Mouse (Mus musculus): ENCODE data around the gene Lpp.

The Lpp gene

GRCm38 (mm10) chr16:24891453-24891852 is 498.1 kb downstream of the Lpp start:
- DNase-seq: peak; percentile 85

DNA sequence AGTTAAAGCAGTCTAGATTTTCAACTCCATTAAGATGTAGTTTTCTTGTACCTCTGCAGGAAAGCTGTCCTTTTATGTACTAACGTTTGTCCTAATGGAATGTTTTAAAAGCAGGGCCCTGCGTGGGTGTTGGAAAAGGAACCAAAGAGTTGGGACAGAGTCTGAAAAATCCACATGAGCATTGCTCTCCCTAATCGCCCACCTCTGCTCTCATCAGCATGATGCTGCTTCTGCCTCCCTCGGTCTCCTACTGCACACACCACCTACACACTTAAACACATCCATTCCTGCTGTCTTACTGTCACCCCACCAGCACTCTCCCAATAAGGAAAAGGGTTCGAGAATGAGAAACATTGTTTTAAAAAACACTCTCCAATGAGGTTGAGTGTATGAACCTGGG is 501.9 kb downstream of the Lpp start:
- DNase-seq: no peak

DNA sequence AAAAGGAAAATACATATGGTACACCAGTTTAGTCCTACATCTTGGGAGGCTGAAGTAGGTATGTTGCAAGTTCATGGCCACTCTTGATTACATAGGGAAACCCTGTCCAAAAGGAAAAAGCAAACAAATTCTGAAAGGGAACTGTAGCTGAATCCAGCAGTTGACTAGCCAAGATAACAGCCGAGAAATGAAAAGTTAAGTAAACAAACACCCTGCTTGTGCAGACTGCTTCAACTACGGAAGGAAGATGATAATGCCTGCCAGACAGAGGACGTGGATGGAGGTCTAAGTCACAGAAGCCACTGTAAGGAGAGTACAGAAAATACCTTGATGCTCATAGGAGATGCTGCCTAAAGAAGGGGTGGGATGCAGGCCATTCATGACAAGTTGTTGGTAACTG is 504.3 kb downstream of the Lpp start:
- peak; percentile 36 for DNase-seq

GRCm38 (mm10) chr16:24900241-24900796 is 507.0 kb downstream of the Lpp start:
- no peak for DNase-seq

GRCm38 (mm10) chr16:24901139-24901859 is 508.0 kb downstream of the Lpp start:
- no peak for DNase-seq

DNA sequence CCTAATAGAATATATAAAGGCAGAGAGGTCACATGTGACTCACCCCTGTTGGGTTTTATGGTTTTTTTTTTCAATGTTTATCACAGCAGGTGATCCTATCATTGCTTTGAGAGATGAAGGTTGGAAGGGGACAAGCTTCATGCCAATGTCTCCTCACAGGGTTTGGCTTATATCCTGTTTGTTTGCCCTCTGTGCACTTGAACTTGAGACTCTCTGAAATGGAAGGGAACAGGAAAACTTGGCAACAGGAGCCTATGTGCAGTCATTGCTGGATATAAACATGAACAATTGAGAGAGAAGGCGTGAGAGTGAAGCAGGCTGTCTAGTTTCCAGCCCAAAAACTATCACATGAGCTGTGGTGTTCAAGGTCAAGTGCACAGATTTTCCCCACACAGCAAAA is 508.8 kb downstream of the Lpp start:
- DNase-seq: no peak

DNA sequence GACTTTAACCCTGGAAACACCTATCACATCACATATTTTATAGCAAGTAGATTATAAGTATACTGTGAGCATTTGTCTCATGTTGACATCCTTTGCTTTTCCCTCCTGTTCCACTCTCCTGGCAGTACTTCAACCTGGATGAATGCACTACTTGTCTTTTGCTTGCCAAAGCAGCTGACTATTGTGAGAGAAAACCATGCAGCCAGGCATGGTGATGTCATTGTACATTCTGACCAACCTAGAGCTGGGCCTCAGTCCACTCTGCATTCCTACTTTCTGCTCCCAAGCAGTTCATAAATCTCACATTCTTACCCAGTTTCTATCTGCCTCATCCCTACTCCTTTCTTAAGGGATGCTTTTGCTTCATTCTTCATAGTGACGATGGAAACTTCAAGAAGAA is 515.6 kb downstream of the Lpp start:
- peak; percentile 35 for DNase-seq

DNA sequence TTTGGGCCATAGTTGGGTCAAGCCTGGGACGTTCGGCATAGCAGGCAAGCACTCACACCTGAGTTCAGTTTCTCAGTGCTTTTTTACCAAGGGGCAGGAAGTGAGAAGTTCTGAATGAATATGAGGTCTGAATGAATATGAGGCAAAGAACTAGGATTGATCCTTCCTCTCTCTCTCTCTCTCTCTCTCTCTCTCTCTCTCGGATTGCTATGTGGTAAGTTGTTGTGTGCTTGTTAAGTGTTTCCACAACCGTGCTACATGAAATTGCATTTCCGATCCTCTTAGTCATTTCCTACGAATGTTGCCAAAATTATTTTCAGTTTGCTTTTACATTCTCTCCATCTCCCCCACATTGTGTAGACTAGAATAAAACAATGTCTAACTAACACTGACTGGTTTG is 517.0 kb downstream of the Lpp start:
- no peak for DNase-seq

DNA sequence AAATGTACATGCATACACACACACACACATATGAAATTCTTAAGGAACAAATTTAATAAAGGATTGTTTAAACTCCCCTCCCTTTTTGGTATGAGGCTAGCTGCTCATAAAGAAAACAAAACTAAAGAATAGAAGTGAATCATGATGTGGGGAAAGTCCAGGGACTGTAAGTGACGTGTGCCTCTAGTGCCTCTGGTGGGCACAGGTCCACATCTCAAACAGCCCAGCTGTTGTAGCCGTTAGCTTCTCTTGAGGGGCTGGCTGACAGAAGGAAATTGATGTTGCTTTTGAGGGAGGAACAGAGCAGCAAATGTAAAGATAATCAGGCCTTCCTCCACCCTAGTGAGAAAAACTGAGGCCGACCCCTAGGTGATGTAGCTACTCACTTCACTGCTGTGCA is 517.5 kb downstream of the Lpp start:
- DNase-seq: peak; percentile 35

GRCm38 (mm10) chr16:24912381-24912780 is 519.1 kb downstream of the Lpp start:
- no peak for DNase-seq

DNA sequence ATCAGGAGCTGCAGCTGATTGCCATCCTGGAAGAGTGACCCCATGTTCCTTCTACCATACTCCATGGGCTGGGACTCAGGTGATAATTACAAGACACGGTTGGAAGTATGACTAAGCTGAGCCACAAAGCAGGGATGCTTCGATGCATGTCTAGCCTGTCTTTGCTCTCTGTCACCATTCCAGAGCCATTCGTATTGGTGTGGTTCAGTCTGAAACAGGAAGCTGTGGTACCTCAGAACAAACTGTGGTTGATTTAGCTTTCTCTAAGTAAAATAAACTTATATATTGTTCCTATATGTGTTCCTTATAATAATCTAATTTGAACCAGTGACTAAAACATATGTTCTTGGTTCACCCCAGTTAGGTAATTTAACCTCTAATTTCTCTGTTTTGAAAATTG is 519.7 kb downstream of the Lpp start:
- DNase-seq: no peak

DNA sequence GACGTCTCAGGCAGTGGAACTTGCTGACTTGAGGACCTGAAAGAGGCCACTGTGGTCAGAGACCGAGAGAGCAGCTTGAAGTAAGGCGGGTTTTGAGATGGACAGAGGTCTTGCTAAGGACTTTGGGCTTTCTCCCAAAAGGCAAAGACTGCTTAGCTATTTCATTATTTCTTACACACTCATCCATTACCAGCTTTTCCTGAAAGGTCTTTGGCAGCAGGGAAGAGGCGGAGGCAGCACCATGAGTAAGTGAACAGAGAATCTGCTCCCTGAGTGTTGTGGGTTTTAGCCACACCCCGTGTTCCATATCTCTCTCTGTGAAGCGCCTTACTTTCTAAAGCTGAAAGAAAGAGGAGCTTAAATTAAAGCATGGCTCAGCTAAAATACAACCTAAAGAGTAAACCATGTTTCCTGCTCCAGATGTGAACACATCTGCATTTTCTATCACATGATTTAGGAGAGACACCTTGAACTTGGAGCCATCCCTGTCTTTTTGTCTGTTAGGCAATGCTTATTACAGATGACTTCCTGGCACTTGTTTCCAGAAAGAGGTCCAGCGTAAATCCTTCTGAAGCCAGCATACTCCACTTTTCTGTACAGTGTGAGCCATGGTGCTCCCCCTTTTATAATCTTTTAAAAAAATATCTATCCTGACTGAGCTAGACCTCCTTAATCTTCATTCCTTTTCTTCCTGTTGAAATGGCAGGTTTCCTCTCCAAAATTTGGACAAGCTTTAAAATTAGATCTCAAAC is 520.5 kb downstream of the Lpp start:
- peak; percentile 57 for DNase-seq

DNA sequence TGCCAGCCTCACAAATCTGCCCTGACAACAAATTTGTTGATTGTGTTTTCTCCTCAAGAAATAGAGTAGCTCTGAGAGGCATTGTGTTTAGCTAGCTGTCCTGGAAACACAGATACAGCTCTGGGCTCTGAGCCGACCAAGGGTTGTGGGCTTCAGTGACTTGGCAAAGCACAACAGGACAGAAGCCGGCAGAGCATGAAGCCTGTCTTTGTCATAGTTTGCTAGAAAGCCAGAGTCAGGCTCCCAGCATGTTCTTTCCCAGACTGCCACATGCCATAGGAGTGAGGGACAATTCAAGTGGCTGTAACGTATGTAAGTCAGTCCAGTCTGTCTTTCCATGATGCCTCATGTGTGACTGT is 521.1 kb downstream of the Lpp start:
- peak; percentile 34 for DNase-seq

GRCm38 (mm10) chr16:24915470-24915869 is 522.2 kb downstream of the Lpp start:
- DNase-seq: no peak

DNA sequence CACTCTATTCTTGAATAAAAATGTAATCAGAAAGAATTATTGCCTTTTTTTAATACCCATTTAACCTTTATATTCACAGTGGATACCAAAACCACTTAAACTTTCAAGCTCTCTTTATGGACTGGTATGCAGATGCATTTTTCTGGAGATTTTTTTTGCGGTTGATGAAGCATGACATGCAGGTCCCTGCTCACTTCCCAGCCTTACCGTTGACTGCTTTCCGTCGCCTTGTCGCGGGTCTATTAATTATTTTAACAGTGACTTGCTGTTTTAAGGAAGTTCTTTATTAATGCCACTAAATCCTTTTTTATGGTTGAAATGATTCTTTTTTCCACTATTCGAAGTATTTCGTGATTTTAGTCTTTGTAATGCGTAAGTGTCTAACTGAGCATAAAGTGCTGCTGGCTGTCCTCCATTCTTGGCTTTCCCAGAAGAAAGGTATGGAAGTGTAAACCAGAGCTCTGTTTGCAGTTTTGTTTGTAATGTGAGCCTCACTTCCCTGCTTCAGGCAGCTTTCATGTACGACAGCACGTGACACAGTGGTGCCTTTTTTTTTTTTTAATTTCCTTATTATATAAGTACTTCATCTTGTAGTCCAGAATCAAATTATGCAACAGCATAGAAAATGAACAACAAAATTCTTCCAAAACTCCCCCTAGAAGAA is 526.2 kb downstream of the Lpp start:
- DNase-seq: peak; percentile 24

GRCm38 (mm10) chr16:24930070-24930469 is 536.8 kb downstream of the Lpp start:
- DNase-seq: no peak

DNA sequence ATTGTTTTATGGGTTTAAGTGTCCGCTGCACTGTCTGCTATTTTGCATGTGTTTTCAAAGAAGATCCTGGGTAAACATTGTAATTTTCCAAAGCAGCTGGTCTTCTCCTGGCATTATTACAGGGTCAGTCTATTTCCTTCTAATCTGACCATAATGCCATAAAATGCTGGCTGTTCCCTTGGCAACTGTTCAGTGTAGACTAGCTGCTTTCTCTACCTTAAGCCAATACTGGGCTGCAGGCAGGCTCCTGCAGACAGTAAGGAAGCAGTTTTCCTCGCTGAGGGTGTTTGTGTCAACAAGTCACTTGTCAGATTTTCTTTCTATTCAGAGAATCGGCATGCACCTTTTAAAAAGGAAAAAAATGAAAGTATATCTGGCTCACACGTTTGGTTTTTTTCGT is 537.3 kb downstream of the Lpp start:
- no peak for DNase-seq

GRCm38 (mm10) chr16:24932816-24933215 is 539.5 kb downstream of the Lpp start:
- no peak for DNase-seq

- DNase-seq: peak; percentile 73
Observed at GRCm38 (mm10) chr16:24933691-24934090, 540.4 kb downstream of the Lpp start.

- peak; percentile 47 for DNase-seq
Observed at GRCm38 (mm10) chr16:24941306-24942160, 548.2 kb downstream of the Lpp start.

- no peak for DNase-seq
Observed at GRCm38 (mm10) chr16:24943486-24944261, 550.4 kb downstream of the Lpp start.

GRCm38 (mm10) chr16:24946356-24946755 is 553.0 kb downstream of the Lpp start:
- DNase-seq: no peak

Measured in lung, postnatal 36 days (tissue).